Mouse (Mus musculus) kidney, adult 2 months (tissue): ENCODE measurements at regions not wholly inside any gene's neighbourhood (a gene's known extent, or its start where the extent isn't known, plus 50 kb on each side); places are given as distances from the start of the nearest gene placed in this dataset.
A peak's percentile ranks its signal among the peaks of the same experiment; 100 is the strongest.

Source experiments
- DNase-seq: peaks from one replicate; pipeline ENCODE4 v3.0.0; 2021
- H3K27ac ChIP-seq: fragments of 200-500 bp; 2 replicates; pipeline ENCODE4 v1.5.1; 2012; ENCODE audit warnings: low read depth, low read length, control low read depth, inconsistent platforms; ENCODE audit not compliant: insufficient read depth
- H3K27me3 ChIP-seq: fragments of 200-500 bp; replicated peaks from 2 replicates; pipeline ENCODE4 v1.6.1; 2012; ENCODE audit warnings: mild to moderate bottlenecking, moderate library complexity, low read length, inconsistent platforms; ENCODE audit not compliant: control insufficient read depth, insufficient read depth
- H3K36me3 ChIP-seq: fragments of 200-500 bp; 2 replicates; pipeline ENCODE4 v1.6.1; 2012; ENCODE audit warnings: mild to moderate bottlenecking, moderate library complexity, low read length, inconsistent platforms; ENCODE audit not compliant: control insufficient read depth, insufficient read depth
- H3K4me1 ChIP-seq: fragments of 200-500 bp; 2 replicates; pipeline ENCODE4 v1.6.1; 2011; ENCODE audit warnings: low read length; ENCODE audit not compliant: control insufficient read depth, insufficient read depth
- H3K4me3 ChIP-seq: fragments of 200-500 bp; 2 replicates; pipeline ENCODE4 v1.5.1; 2011; ENCODE audit warnings: mild to moderate bottlenecking, low read depth, low read length, control low read depth; ENCODE audit not compliant: insufficient read depth
- CTCF ChIP-seq: fragments of 200-500 bp; conservative IDR thresholded peaks from 2 replicates; pipeline ENCODE4 v1.5.1; 2011; ENCODE audit warnings: low read depth, mild to moderate bottlenecking, control low read depth, low read length, moderate library complexity, mixed read lengths; ENCODE audit not compliant: insufficient read depth, insufficient read length
- POLR2A ChIP-seq: fragments of 200-500 bp; IDR thresholded peaks from one replicate; pipeline ENCODE4 v1.6.1; 2011; ENCODE audit warnings: low read depth, low read length, control low read depth
- WGBS: fragments of 180-500 bp; shearing (Covaris S2); methylation state at CpG from one replicate; pipeline ENCODE4 v1.1.7; 2018; 5-methylcytosine and 5-hydroxymethylcytosine counted together

- Histone ChIP-seq H3K27ac (no peak overlapping the region), H3K4me3 (no peak overlapping the region), H3K27me3 (no peaks in the 10 kb centered on the region), H3K36me3 (no peaks in the 10 kb centered on the region), H3K4me1 (no peaks in the 10 kb centered on the region)
- no peak for DNase-seq
- TF ChIP-seq POLR2A, result no peak
- TF ChIP-seq CTCF, result no peak
- 93% methylated on average over 4 of the region's 4 CpGs for WGBS
These were observed 51.2 kb upstream of the Fbxo11 start for GRCm38 (mm10) chr17:88116321-88116720.

- DNase-seq, result no peak
- Histone ChIP-seq H3K36me3 (no peaks in the 10 kb centered on the region), H3K4me3 (no peak overlapping the region), H3K27ac (no peak overlapping the region), H3K4me1 (no peaks in the 10 kb centered on the region), H3K27me3 (no peaks in the 10 kb centered on the region)
- no peak for TF ChIP-seq CTCF
- WGBS, result 85% methylated on average over 4 of the region's 4 CpGs
These were observed 53.6 kb upstream of the Fbxo11 start for GRCm38 (mm10) chr17:88118714-88119113.

DNA sequence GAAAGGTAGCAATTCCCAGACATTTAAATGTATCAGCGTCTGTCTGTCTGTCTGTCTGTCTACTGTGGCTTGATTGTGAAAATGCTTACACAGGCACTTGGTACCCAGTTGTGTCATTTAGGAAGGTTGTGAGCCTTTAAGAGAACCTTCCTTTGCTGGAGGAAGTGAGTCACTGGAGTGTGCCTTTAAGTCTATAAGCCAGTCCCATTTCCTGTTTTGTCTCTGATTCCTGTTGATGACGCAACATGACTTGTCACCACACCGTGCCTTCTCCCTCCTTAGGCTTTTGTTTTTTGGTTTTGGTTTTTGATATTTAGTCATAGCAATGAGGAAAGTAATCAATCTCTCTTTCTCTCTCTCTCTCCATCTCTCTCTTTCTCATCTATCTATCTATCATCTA, 58.6 kb upstream of the Fbxo11 start:
- Histone ChIP-seq H3K27ac (no peak overlapping the region), H3K27me3 (no peaks in the 10 kb centered on the region), H3K4me1 (no peaks in the 10 kb centered on the region), H3K4me3 (no peak overlapping the region), H3K36me3 (no peaks in the 10 kb centered on the region)
- DNase-seq, result no peak
- 72% methylated on average over 3 of the region's 3 CpGs for WGBS
- TF ChIP-seq POLR2A, result no peak
- no peak for TF ChIP-seq CTCF

DNA sequence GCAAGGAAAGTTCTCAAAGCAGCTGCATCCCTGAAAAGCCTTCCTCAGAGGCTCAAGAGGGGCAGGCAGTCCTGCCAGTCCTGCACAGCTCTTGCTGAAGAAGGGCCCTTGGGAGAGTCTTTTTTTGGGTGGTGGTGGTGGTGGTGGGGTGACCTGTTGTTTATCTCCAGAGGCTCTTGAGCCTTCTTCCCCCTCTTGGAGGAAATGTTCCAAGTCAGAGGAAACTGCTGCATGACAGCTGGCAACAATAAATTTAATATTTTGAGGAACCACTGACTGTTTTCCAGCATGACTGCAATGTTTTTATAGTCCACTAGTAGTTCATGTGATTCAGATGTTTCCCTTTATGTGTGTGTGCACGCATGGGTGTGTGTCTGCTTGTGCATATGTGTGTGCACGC, 62.0 kb upstream of the Fbxo11 start:
- H3K36me3 ChIP-seq, result no peaks in the 10 kb centered on the region
- no peaks in the 10 kb centered on the region for H3K4me1 ChIP-seq
- no peaks in the 10 kb centered on the region for H3K27me3 ChIP-seq
- no peak overlapping the region for H3K27ac ChIP-seq
- 71% methylated on average over 2 of the region's 2 CpGs for WGBS
- DNase-seq, result no peak
- TF ChIP-seq POLR2A (no peak), CTCF (no peak)
- no peak overlapping the region for H3K4me3 ChIP-seq

DNA sequence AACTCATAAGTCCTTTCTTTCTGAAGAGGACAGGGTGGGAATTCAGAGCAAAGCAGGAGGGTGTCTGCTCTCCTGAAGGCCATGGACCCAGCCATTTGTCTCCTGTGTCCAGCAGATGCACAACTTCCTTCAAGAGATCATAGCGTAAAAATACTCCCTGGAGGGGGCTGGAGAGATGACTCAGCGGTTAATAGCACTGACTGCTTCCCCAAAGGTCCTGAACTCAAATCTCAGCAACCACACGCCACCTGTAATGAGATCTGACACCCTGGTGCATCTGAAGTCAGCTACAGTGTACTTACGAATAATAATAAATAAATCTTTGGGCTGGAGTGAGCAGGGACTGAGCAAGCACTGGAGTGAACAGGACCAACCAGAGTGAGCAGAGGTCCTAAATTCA, 66.2 kb upstream of the Fbxo11 start:
- Histone ChIP-seq H3K4me3 (no peak overlapping the region), H3K27ac (no peak overlapping the region), H3K4me1 (no peaks in the 10 kb centered on the region), H3K27me3 (no peaks in the 10 kb centered on the region), H3K36me3 (no peaks in the 10 kb centered on the region)
- no peak for TF ChIP-seq POLR2A
- TF ChIP-seq CTCF, result no peak
- 40% methylated on average over 4 of the region's 4 CpGs for WGBS
- DNase-seq, result no peak

DNA sequence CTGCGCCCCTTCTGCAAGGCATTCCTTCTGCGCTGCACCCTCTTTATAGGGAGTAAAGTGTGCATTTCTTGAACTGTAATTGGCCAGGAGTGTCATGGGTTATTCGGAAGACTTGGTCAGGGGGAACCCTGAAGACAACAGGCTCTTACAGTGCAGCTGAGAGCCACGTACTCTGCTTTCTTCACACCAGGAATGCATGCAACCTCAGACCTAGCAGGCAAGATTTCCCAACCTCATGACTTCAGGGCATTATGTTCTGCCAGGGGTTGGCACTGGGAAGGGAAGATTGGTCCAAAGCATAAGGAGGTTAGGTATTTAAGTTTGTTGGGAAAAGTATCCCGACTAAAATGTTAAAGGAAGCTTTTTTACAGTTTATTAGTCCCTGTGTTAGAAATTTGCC, 66.9 kb upstream of the Fbxo11 start:
- no peak for DNase-seq
- TF ChIP-seq POLR2A (no peak), CTCF (no peak)
- Histone ChIP-seq H3K36me3 (no peaks in the 10 kb centered on the region), H3K4me3 (no peak overlapping the region), H3K27me3 (no peaks in the 10 kb centered on the region), H3K4me1 (no peaks in the 10 kb centered on the region), H3K27ac (no peak overlapping the region)
- WGBS, result 78% methylated on average over 5 of the region's 5 CpGs

DNA sequence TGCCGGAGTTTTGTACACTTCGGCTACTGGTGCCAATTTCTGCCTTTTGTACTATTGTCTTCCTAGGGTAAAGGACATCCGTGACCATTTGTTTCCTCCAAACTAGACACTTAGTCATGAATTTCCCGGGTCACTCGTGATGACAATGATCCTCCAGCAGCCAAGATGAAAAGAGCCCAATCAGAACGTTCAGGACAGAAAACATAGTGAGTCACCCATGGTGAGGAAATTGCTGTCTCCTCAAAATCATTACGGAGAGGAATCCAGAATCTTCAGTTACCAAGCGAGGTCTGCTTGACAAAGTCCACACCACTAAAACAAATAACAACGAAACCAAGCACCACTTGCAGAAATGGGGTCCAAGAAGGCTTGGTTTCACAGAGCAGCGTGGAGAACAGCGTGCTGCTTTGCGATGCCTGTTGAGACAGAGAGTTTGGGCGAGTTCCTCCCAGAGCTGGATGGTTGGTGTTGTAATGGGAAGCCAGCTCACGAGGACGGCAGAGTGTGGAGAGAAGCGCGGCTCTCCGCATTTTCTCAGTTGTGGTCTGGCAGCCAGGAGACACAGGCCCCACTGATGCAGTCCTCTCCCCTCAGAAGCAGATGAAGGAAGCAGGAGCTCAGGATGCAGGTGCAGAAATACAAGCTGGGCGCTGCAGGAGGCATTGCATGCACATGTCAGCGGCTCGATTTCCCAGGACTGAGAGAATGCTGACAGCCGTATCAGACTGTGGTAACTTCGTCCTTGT, 67.7 kb upstream of the Fbxo11 start:
- TF ChIP-seq POLR2A, result no peak
- no peak for TF ChIP-seq CTCF
- Histone ChIP-seq H3K36me3 (no peaks in the 10 kb centered on the region), H3K27ac (no peak overlapping the region), H3K27me3 (no peaks in the 10 kb centered on the region), H3K4me3 (peak overlapping the region; percentile 6; the same call in 1 of the 2 replicates), H3K4me1 (no peaks in the 10 kb centered on the region)
- 30% methylated on average over 23 of the region's 23 CpGs for WGBS
- peak; percentile 40 for DNase-seq

DNA sequence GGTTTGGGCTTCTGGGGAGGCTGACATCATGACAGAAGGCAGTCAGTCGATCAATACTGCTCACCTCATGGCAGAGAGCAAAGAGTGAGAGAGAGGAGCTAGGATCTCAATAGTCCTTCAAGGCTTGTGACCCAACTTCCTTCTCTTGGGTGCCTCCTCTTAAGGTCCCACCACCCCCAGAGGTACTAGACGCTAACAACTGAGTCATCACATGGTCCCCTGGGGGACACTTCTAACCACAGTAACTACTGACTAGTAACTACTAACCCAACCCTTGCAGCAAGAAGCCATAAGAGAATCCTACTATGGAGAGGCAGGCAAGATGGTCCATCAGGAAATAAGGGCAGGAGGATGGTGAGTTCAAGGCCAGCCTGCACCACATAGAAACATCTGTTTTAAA, 69.5 kb upstream of the Fbxo11 start:
- no peak for TF ChIP-seq CTCF
- no peaks in the 10 kb centered on the region for H3K4me1 ChIP-seq
- no peak overlapping the region for H3K4me3 ChIP-seq
- DNase-seq, result no peak
- H3K36me3 ChIP-seq, result no peaks in the 10 kb centered on the region
- H3K27me3 ChIP-seq, result no peaks in the 10 kb centered on the region
- H3K27ac ChIP-seq, result no peak overlapping the region
- 94% methylated on average over 2 of the region's 2 CpGs for WGBS
